Mouse (Mus musculus) cerebellum, postnatal 25 days (tissue): ENCODE data around the gene Prkca.
A peak's percentile ranks its signal among the peaks of the same experiment; 100 is the strongest.
"Not testable (repeated sequence)": the region's sequence is repeated elsewhere in the genome, so short reads cannot be mapped to it uniquely, and the experiment has no call there.

ENCODE experiments used
- DNase-seq, 2 experiments: peaks; one replicate each; pipeline ENCODE4 v3.0.0; 2021; ENCODE audit warnings: mixed read lengths in 2 of 2

The Prkca gene

GRCm38 (mm10) chr11:108101280-108101950, 242.3 kb downstream of the Prkca start:
- DNase-seq: no peak

- no peak for DNase-seq
Observed at GRCm38 (mm10) chr11:108098306-108098705, 245.4 kb downstream of the Prkca start.

- DNase-seq: no peak
Observed at GRCm38 (mm10) chr11:108094796-108095195, 248.9 kb downstream of the Prkca start.

- no peak for DNase-seq
Observed at GRCm38 (mm10) chr11:108093248-108093647, 250.5 kb downstream of the Prkca start.

GRCm38 (mm10) chr11:108091238-108091637, 252.5 kb downstream of the Prkca start:
- no peak for DNase-seq

GRCm38 (mm10) chr11:108090706-108091105, 253.0 kb downstream of the Prkca start:
- no peak for DNase-seq

GRCm38 (mm10) chr11:108088063-108088462, 255.7 kb downstream of the Prkca start:
- DNase-seq: no peak

- DNase-seq: not testable (repeated sequence)
Observed at GRCm38 (mm10) chr11:108087105-108087700, 256.5 kb downstream of the Prkca start.

- no peak for DNase-seq
Observed at GRCm38 (mm10) chr11:108082673-108083072, 261.1 kb downstream of the Prkca start.

GRCm38 (mm10) chr11:108079946-108080650, 263.6 kb downstream of the Prkca start:
- peak in 1 of 2 experiments; percentile 17 for DNase-seq

- DNase-seq: no peak
Observed at GRCm38 (mm10) chr11:108079454-108079853, 264.3 kb downstream of the Prkca start.

GRCm38 (mm10) chr11:108077514-108077913, 266.2 kb downstream of the Prkca start:
- no peak for DNase-seq

GRCm38 (mm10) chr11:108072606-108073243, 271.0 kb downstream of the Prkca start:
- DNase-seq: peak in 1 of 2 experiments; percentile 11

GRCm38 (mm10) chr11:108071230-108071629, 272.5 kb downstream of the Prkca start:
- DNase-seq: no peak

- no peak for DNase-seq
Observed at GRCm38 (mm10) chr11:108070038-108070437, 273.7 kb downstream of the Prkca start.

GRCm38 (mm10) chr11:108068430-108068829, 275.3 kb downstream of the Prkca start:
- DNase-seq: no peak

GRCm38 (mm10) chr11:108067161-108067560, 276.6 kb downstream of the Prkca start:
- no peak for DNase-seq

GRCm38 (mm10) chr11:108064401-108064800, 279.3 kb downstream of the Prkca start:
- DNase-seq: no peak

- no peak for DNase-seq
Observed at GRCm38 (mm10) chr11:108063096-108063495, 280.6 kb downstream of the Prkca start.

- DNase-seq: peak in 1 of 2 experiments; percentile 21
Observed at GRCm38 (mm10) chr11:108061571-108062479, 281.9 kb downstream of the Prkca start.

- DNase-seq: no peak
Observed at GRCm38 (mm10) chr11:108057138-108057537, 286.6 kb downstream of the Prkca start.

- DNase-seq: no peak
Observed at GRCm38 (mm10) chr11:108054647-108055046, 289.1 kb downstream of the Prkca start.
